Mouse (Mus musculus) liver, postnatal 0 days (tissue): ENCODE results near the gene Ddo.

Source experiments
- CTCF ChIP-seq: sonication (generic); IDR thresholded peaks from 2 replicates; pipeline ENCODE4 v1.5.1; 2016; ENCODE audit warnings: antibody characterized with exemption, low read depth
- EP300 ChIP-seq: IDR thresholded peaks from 2 replicates; pipeline ENCODE4 v1.6.1; 2016; ENCODE audit warnings: antibody characterized with exemption, low read depth, mild to moderate bottlenecking

- TF ChIP-seq CTCF = no peak
- no peak for TF ChIP-seq EP300
Observed at GRCm38 (mm10) chr10:40638276-40638675, 8.5 kb downstream of the Ddo start.
